Mouse (Mus musculus) intestine, embryonic 16.5 days (tissue): ENCODE data around the gene Acvrl1. TPM values are rescaled to one million over a fixed set of nuclear protein-coding genes. Genes with fewer than 3 reads are reported as not detected.

ENCODE experiments used
- ATAC-seq: fragments of 200-750 bp; cut with Nextera tagmentation; 2 replicates; pipeline ENCODE4 v1.8.0; 2017; ENCODE audit warnings: moderate TSS enrichment, moderate library complexity
- H3K27ac ChIP-seq: fragments of 300-500 bp; sonication (generic); 2 replicates; pipeline ENCODE4 v1.5.1; 2014; ENCODE audit warnings: mild to moderate bottlenecking, low read length
- H3K27me3 ChIP-seq: fragments of 300-500 bp; sonication (generic); replicated peaks from 2 replicates; pipeline ENCODE4 v1.6.1; 2014; ENCODE audit warnings: low read length, control low read depth, mixed read lengths; ENCODE audit not compliant: control insufficient read depth, insufficient read depth
- H3K36me3 ChIP-seq: fragments of 300-500 bp; sonication (generic); 2 replicates; pipeline ENCODE4 v1.6.1; 2014; ENCODE audit warnings: low read length, control low read depth; ENCODE audit not compliant: control insufficient read depth, insufficient read depth
- H3K4me1 ChIP-seq: fragments of 300-500 bp; sonication (generic); 2 replicates; pipeline ENCODE4 v1.6.1; 2014; ENCODE audit warnings: low read length, control low read depth, mixed read lengths; ENCODE audit not compliant: control insufficient read depth, insufficient read depth
- H3K4me2 ChIP-seq: fragments of 300-500 bp; sonication (generic); 2 replicates; pipeline ENCODE4 v1.6.1; 2014; ENCODE audit warnings: low read depth, low read length, control low read depth
- H3K4me3 ChIP-seq: fragments of 300-500 bp; sonication (generic); 2 replicates; pipeline ENCODE4 v1.5.1; 2014; ENCODE audit warnings: mild to moderate bottlenecking, low read length
- H3K9ac ChIP-seq: fragments of 300-500 bp; sonication (generic); 2 replicates; pipeline ENCODE4 v1.6.1; 2014; ENCODE audit warnings: low read depth, low read length
- H3K9me3 ChIP-seq: fragments of 300-500 bp; sonication (generic); 2 replicates; pipeline ENCODE4 v1.6.1; 2016; ENCODE audit warnings: low read length, control low read depth; ENCODE audit not compliant: control insufficient read depth
- WGBS: fragments of 180-500 bp; shearing (Covaris S2); extraction: QIAGEN DNeasy Blood & Tissue Kit; methylation state at CpG from one replicate; pipeline ENCODE4 v1.1.7; 2014; 5-methylcytosine and 5-hydroxymethylcytosine counted together
- polyA plus RNA-seq: library from polyadenylated mRNA; unstranded; fragments of >200 nt; fragmentation: Nextera tagmentation; extraction: Ambion mirVana; gene quantifications from 2 replicates; pipeline ENCODE4 v1.2.1, GENCODE M21; 2015

Gene Acvrl1
- polyA plus RNA-seq, 1 experiment from 2014 or later, result 31.9 TPM

DNA sequence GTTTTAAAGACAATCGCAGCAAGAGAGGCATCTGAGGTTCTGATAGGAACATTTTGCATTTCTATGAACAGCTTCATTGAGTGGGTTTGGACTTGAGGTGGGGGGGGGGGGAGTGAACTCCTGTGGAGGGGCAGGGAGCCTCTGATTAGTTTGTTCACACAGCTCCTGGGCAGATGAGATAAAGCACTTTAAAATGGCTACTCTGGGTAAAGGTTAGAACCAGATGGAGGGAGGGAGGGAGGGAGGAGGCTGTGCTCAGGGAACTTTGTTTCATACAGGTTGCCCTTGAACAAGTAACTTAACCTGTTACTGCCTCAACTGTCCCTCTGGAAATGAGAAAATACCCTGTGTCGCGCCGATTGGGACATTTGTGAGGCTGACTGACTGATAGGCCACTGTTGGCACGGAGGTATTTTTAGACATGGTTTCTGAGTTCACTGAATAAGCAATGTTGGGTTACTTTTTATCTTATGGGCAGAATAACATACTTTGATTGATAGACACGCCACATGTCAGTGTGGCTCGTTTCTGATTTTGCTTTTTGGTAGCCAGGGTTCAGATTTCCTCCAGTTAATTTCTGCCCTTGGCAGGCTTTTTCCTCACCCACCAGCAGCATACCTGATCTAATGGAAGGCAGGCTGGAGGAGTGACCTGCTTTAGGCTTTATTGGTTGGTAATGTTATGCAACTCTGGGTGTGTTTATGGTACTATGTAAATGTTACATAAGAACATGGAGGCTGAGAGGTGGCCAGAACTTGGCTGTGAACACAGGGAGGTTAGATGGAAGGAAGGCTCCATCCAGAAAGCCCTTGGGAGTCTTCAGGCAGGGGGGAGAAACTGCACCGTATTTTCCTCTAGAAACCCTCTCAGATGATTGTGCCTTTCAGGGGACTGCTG is 48.7 kb downstream of the Acvrl1 start:
- no peaks in the 10 kb centered on the region for H3K9me3 ChIP-seq
- 58% methylated on average over 8 of the region's 8 CpGs for WGBS
- no peaks in the 10 kb centered on the region for H3K36me3 ChIP-seq
- no peaks in the 10 kb centered on the region for H3K27me3 ChIP-seq
- peak overlapping the region; percentile 43; the same call in 1 of the 2 replicates for H3K9ac ChIP-seq
- H3K4me2 ChIP-seq, result peak overlapping the region; percentile 88
- H3K4me1 ChIP-seq, result peaks cover 55% of the 10 kb centered on the region
- peak overlapping the region; percentile 94 for H3K27ac ChIP-seq
- peak overlapping the region; percentile 27 for H3K4me3 ChIP-seq
- ATAC-seq, result peak; percentile 71

DNA sequence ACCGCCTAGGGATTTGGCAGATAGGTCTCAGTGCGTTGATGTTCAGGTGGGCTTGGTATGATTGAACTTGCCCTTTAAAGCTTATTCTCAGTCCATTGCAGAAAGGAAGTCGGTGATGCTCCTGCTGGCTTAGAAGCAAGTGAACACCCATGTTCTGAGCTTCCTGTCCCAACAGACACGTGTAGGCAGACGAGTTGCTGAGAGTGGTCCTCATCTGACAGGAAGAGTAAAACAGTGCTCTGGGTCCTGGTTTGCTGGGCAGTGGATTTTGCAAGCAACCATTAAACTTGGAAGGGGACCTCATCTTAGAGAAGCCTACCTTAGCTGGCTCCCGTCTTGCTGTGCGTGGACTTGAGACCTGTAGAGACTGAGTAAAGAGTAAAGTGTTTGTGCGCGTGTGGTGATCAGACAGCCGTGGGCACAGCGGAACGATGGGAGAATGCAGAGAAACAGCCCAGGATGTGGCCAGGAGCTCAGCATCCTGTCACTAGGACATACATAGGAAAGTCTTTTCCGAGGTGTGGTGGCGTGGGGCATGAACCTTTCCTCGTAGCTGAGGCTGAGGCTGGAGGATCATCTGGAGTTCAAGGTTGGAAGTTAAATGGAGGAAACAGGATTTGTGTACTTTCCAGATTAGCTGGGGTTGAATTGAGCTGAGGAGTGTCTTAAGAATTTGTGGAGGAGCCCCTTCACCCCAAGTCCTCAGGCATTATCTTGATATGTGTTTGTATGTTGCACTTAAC is 52.2 kb downstream of the Acvrl1 start:
- ATAC-seq, result no peak; the same call in 1 of the 2 replicates
- Histone ChIP-seq H3K36me3 (peaks cover 2% of the 10 kb centered on the region; the same call in 1 of the 2 replicates), H3K27me3 (no peaks in the 10 kb centered on the region), H3K9ac (0 out of 2 replicates have a peak overlapping the region, but pooled peaks have one; percentile 56), H3K27ac (peak overlapping the region; percentile 90), H3K9me3 (no peaks in the 10 kb centered on the region), H3K4me1 (peaks cover 65% of the 10 kb centered on the region), H3K4me3 (no peak overlapping the region), H3K4me2 (0 out of 2 replicates have a peak overlapping the region, but pooled peaks have one; percentile 20)
- WGBS, result 51% methylated on average over 15 of the region's 15 CpGs

DNA sequence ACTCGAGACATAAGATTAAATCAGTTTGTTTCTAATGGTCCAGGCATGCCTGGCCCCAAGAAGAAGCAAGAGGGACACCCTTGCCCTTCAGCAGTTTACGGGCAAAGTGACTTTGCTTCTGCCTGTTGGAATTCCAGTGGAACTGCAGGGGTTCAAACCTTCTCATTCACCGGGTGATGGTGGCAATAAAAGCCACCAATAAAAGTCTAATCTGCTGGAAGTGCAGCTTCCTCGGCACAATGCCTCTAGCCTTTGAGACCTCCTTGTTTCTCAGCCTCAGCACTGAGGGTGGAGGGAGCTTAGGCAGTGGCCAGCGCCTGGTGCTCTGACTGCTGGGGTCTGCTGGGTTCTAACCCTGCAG is 52.8 kb downstream of the Acvrl1 start:
- peak; percentile 45 for ATAC-seq

DNA sequence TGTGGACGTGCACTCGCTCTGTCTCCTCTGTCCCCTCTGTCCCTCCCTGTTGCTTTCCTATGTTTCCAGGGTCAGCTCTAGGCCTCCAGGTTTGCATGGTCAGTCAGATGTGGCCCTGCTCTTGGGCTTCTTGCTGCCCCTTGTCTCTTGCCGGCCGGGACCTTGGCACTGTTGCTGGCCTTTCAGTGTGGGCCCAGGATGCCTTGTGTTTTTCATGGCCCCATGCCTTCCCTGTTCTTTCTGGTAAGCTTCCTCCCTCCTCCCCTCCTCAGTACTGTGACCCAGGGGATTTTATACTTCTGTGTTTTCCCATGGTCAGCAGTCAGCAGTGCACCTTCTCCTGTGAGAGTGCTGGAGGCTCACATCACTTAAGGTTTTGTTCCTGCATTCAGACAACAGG is 53.2 kb downstream of the Acvrl1 start:
- H3K36me3 ChIP-seq, result peaks cover 4% of the 10 kb centered on the region; the same call in 1 of the 2 replicates
- H3K27ac ChIP-seq, result peak overlapping the region; percentile 90
- no peaks in the 10 kb centered on the region for H3K9me3 ChIP-seq
- H3K27me3 ChIP-seq, result no peaks in the 10 kb centered on the region
- WGBS, result 34% methylated on average over 4 of the region's 4 CpGs
- H3K9ac ChIP-seq, result peak overlapping the region; percentile 56
- peak overlapping the region; percentile 36 for H3K4me2 ChIP-seq
- ATAC-seq, result no peak
- H3K4me3 ChIP-seq, result 0 out of 2 replicates have a peak overlapping the region, but pooled peaks have one; percentile 2
- H3K4me1 ChIP-seq, result peaks cover 56% of the 10 kb centered on the region

More for the DNA sequence above, 52.8 kb downstream of the Acvrl1 start:
- 25% methylated on average over 5 of the region's 5 CpGs for WGBS
- Histone ChIP-seq H3K4me1 (peaks cover 59% of the 10 kb centered on the region), H3K4me3 (0 out of 2 replicates have a peak overlapping the region, but pooled peaks have one; percentile 2), H3K9me3 (no peaks in the 10 kb centered on the region), H3K4me2 (peak overlapping the region; percentile 36), H3K27ac (peak overlapping the region; percentile 90), H3K36me3 (peaks cover 4% of the 10 kb centered on the region; the same call in 1 of the 2 replicates), H3K9ac (peak overlapping the region; percentile 56), H3K27me3 (no peaks in the 10 kb centered on the region)

DNA sequence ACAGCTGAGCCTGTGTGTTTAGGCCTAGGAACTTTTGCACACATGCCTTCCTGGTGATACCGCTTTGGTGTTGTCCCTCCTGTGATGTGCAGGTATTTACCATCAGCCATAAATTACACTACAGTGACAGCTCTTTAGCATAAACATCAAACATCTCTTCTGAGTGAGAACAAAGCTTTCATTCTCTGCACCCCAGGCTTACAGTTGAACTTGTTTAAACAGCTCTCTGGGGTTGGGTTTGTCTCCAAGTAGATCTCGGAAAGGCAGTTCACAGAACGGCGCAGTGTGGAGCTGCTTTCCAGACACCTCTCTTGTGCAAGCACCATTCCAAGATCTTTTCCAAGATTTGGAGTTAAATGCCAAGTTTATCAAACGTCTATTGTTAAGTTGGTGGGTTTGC is 54.4 kb downstream of the Acvrl1 start:
- H3K4me1 ChIP-seq, result peaks cover 52% of the 10 kb centered on the region
- H3K4me3 ChIP-seq, result no peak overlapping the region
- H3K4me2 ChIP-seq, result no peak overlapping the region
- H3K27me3 ChIP-seq, result no peaks in the 10 kb centered on the region
- peaks cover 4% of the 10 kb centered on the region; the same call in 1 of the 2 replicates for H3K36me3 ChIP-seq
- no peaks in the 10 kb centered on the region for H3K9me3 ChIP-seq
- peak; percentile 48 for ATAC-seq
- 28% methylated on average over 5 of the region's 5 CpGs for WGBS
- 0 out of 2 replicates have a peak overlapping the region, but pooled peaks have one; percentile 23 for H3K9ac ChIP-seq
- H3K27ac ChIP-seq, result peak overlapping the region; percentile 64

DNA sequence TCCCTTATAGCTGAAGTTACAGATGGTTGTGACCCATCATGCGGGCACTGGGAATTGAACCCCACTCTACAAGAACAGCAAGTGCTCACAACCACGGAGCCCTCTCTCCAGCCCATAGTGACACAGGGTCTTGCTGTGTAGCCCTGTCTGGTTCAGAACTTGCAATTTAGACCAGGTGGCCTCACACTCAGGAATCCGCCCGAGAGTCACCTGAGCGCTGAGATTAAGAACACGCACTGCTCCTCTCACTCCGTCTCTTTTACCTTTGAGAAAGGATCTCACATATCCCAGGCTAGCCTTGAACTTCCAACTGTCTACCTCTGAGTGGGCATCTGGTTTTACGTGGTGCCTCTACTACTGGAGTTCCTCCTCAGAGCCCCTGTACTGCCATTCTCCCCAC is 56.0 kb downstream of the Acvrl1 start:
- H3K4me3 ChIP-seq, result no peak overlapping the region
- no peak overlapping the region for H3K4me2 ChIP-seq
- no peaks in the 10 kb centered on the region for H3K9me3 ChIP-seq
- WGBS, result 76% methylated on average over 8 of the region's 8 CpGs
- no peak for ATAC-seq
- peaks cover 4% of the 10 kb centered on the region; the same call in 1 of the 2 replicates for H3K36me3 ChIP-seq
- H3K4me1 ChIP-seq, result peaks cover 40% of the 10 kb centered on the region
- no peak overlapping the region for H3K27ac ChIP-seq
- H3K27me3 ChIP-seq, result no peaks in the 10 kb centered on the region
- H3K9ac ChIP-seq, result no peak overlapping the region

DNA sequence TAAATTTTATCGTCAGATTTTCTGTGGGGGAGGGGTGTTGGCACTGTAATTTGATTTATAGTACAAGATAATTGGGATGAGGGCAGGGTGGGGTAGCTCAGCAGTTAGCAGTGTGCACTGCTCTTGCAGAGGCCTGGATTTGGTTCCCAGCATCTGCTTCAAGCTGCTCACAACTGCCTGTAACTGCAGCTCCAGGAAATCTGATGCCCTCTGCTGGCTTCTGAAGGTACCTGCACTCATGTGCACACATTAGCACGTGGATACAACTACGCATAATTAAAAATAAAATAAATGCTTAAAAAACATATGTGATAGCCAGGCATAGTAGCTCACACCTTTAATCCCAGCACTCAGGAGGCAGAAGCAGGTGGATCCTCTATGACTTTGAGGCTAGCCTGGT is 57.2 kb downstream of the Acvrl1 start:
- no peaks in the 10 kb centered on the region for H3K9me3 ChIP-seq

DNA sequence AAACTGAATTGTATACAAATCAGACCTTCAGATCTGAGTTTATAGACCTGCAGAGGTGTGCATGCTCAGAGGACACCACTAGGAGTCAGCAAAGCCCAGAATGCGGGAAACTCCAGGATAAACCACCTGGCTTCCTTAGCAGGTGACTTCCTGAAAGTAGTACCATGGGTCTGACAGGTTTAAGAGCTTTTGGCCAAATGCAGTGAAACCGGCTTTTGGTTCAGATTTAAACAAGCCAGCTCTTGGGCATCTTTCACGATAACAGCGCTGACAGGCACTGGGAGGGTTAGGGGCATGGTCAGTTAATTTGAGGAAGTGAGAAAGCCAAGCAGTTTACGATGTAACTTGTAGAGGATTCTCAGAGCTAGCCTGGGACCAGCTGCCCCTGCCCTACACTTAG is 59.6 kb downstream of the Acvrl1 start:
- H3K27me3 ChIP-seq, result no peaks in the 10 kb centered on the region
- ATAC-seq, result no peak
- no peaks in the 10 kb centered on the region for H3K9me3 ChIP-seq
- no peak overlapping the region for H3K27ac ChIP-seq
- H3K9ac ChIP-seq, result no peak overlapping the region
- peaks cover 4% of the 10 kb centered on the region; the same call in 1 of the 2 replicates for H3K36me3 ChIP-seq
- no peak overlapping the region for H3K4me2 ChIP-seq
- H3K4me1 ChIP-seq, result peaks cover 42% of the 10 kb centered on the region
- WGBS, result 59% methylated on average over 5 of the region's 5 CpGs
- H3K4me3 ChIP-seq, result no peak overlapping the region

More for the DNA sequence above, 57.2 kb downstream of the Acvrl1 start:
- WGBS, result 98% methylated on average over 3 of the region's 3 CpGs
- Histone ChIP-seq H3K4me2 (no peak overlapping the region), H3K36me3 (peaks cover 4% of the 10 kb centered on the region; the same call in 1 of the 2 replicates), H3K9ac (no peak overlapping the region), H3K4me3 (no peak overlapping the region), H3K4me1 (peaks cover 42% of the 10 kb centered on the region), H3K27ac (no peak overlapping the region), H3K27me3 (no peaks in the 10 kb centered on the region)
- no peak for ATAC-seq
